Mouse (Mus musculus): ENCODE measurements at regions not wholly inside any gene's neighbourhood (a gene's known extent, or its start where the extent isn't known, plus 50 kb on each side); places are given as distances from the start of the nearest gene placed in this dataset.
A peak's percentile ranks its signal among the peaks of the same experiment; 100 is the strongest.

GRCm38 (mm10) chr12:70673188-70673587 is 152.1 kb upstream of the Frmd6 start:
- no peak for DNase-seq

DNA sequence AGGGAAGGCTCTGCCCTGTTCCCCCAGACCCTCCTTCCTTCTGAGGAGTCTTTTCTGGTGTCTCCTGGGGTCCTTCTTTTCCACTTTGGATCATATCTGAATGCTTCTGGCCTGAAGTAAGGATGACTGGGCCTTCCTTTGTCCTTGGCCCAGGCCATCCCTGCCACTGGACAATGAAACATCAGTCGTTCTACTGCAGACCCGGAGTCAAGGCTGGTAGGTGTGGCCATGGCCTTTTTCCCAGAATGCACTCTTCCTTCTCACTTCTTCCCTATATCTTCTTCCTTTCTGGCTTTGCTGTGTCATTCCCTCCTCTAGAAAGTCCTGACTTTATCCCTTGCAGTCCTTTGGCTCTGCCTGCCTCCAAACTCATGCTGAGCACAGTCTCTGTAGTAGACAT is 151.2 kb upstream of the Frmd6 start:
- DNase-seq, result no peak

- no peak for DNase-seq
Observed at GRCm38 (mm10) chr12:70675846-70676245, 149.5 kb upstream of the Frmd6 start.

- peak; percentile 77 for DNase-seq
Observed at GRCm38 (mm10) chr12:70679701-70680425, 145.5 kb upstream of the Frmd6 start.

- no peak for DNase-seq
Observed at GRCm38 (mm10) chr12:70681407-70681990, 143.8 kb upstream of the Frmd6 start.

DNA sequence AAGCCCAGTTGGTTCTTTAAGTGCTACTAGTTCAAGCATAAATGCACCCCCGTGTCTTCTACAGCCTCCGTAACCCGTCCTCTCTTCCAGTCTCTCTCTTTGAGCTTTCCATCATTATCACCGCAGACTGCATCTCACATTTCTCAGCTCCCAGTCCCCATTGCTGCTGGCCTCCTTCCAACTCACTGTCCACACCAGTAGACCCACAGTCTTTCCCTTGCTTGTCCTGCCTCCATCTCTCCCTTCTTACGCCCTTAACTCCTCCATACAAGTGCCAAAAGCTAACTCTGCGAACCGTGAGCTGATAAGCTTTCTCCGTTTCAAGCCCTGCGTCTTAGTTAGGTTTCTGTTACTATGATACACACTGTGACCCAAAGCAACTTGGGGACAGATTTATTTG is 141.0 kb upstream of the Frmd6 start:
- DNase-seq, result no peak

- DNase-seq, result no peak
Observed at GRCm38 (mm10) chr12:70685432-70685831, 139.9 kb upstream of the Frmd6 start.

DNA sequence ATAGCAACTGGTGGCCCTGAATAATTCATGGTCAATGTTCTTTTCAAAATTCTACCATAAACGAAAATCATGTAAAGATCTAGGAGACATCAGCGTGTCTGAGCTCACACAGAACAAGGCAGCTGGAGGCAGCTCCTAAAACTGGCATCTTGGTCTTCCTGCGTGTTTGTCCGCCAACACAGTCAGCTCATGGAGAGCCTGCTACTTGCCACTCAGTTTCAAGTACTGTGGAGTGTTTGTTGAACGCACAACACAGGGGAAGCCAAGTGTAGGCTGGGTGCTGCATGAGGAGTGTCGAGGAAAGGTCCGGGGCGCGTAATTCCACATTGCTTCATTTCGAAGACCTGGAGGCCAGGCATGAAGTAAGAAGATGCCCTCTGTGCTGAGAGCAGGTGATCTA is 139.0 kb upstream of the Frmd6 start:
- DNase-seq, result no peak

GRCm38 (mm10) chr12:70686971-70687370 is 138.3 kb upstream of the Frmd6 start:
- DNase-seq, result no peak

GRCm38 (mm10) chr12:70695162-70695561 is 130.2 kb upstream of the Frmd6 start:
- DNase-seq, result no peak

DNA sequence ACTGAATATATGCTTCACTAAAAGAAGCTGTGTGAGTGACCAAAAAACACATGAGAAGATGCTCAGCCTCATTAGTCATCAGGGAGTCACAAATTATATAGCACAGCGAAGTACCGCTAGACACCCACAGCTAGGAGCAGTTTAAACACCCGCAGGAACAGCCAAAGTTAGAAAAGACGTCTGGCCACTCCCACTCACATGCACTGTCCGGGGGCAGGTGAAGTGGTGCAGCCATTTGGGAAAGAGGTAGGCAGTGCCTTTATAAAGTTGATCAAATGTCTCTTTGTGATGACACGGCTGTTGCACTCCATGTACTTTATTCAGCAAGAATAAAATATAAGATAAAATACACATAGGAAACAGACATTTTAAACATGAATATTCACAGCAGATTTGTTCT is 129.1 kb upstream of the Frmd6 start:
- no peak for DNase-seq

- no peak for DNase-seq
Observed at GRCm38 (mm10) chr12:70698466-70698865, 126.8 kb upstream of the Frmd6 start.

- DNase-seq, result no peak
Observed at GRCm38 (mm10) chr12:70702473-70702872, 122.8 kb upstream of the Frmd6 start.

GRCm38 (mm10) chr12:70706806-70707628 is 118.3 kb upstream of the Frmd6 start:
- no peak for DNase-seq

GRCm38 (mm10) chr12:70707629-70708289 is 117.6 kb upstream of the Frmd6 start:
- no peak for DNase-seq

DNA sequence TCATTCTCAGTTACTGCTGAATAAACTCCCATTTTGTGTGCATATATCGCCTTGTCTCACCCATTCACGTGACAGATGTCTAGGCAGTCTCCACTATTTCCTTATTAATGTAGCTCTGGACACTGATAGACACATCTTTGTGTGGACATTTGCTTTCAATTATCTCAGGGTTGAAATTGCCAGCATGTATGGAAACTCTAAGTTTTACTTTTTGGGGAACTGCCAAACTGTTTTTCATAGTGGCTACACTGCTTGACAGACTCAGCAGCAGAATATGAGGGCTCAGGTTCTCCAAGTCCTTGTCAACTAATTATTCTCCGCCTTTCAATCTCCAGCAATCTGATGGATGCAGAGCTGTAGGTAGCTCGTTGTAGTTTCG is 117.0 kb upstream of the Frmd6 start:
- DNase-seq, result no peak

GRCm38 (mm10) chr12:70710311-70710710 is 115.0 kb upstream of the Frmd6 start:
- DNase-seq, result no peak

- DNase-seq, result no peak
Observed at GRCm38 (mm10) chr12:70711030-70711429, 114.3 kb upstream of the Frmd6 start.

- no peak for DNase-seq
Observed at GRCm38 (mm10) chr12:70712322-70713024, 112.8 kb upstream of the Frmd6 start.

- DNase-seq, result no peak
Observed at GRCm38 (mm10) chr12:70713499-70714280, 111.6 kb upstream of the Frmd6 start.

DNA sequence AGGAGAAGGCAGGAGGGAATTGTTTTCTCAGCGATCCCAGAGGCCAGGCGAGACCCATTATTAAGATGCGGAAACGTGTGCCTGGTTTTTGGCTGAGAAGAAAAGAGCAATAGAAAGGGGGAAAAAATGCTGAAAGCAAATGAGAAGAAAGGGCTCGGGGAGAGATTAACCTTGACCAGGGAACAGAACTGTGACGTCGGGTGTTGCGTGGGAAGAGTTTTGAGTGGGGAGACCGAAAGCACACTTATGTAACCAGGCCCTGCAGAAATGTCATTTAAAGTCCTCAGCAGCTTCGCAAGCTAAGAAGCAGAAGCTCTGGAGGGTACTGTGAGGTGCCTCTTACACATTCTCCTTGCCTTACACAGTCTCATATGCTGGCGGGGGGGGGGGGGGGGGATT is 111.0 kb upstream of the Frmd6 start:
- no peak for DNase-seq

All from gastrocnemius, postnatal 25 days (tissue).